Mouse (Mus musculus) neural tube, embryonic 10.5 days (tissue): ENCODE measurements around the gene Parl.
A peak's percentile ranks its signal among the peaks of the same experiment; 100 is the strongest.

ENCODE experiments used
- DNase-seq: peaks from one replicate; pipeline ENCODE4 v3.0.0-alpha.2; 2017; ENCODE audit warnings: low spot score; ENCODE audit errors: extremely low spot score

Parl gene

DNA sequence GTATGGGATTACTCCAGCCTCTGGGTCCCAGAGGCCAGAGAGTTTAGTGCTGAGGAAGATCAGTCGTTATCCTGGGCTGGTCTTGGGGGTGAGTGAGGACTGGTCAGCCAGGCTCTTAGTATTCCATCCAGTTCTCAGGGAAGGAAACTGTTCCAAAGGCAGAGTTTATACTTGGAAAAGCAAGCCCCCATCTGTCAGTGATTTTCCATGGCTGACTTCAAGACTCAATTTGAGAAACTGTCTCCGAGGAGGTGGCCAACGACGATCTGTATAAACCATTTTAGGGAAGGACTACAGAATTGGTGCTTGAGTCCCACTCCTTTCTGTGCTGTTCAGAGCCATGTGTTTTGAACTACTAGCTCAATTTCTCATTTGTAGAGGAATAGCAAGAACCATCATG is 63.5 kb downstream of the Parl start:
- DNase-seq: no peak

DNA sequence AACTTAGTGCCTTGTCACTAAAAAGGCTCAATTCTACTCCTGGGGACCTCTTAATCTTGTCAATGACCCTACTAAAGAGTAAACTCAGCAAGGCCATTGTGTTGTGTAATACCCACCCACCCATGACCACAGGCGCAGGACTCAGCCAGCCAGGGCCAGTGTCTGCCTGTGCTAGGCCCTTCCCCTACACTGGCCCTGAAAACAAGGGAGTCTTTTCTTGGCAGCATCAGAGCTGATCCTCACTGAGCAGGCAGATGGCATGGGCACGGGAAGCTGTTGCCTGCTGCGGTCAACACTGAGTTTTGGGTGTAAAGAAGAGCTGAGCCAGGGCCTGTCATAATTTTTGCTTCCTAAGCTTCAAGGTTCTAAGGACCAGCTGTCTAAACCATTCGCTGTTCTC is 64.8 kb downstream of the Parl start:
- DNase-seq: peak; percentile 14

DNA sequence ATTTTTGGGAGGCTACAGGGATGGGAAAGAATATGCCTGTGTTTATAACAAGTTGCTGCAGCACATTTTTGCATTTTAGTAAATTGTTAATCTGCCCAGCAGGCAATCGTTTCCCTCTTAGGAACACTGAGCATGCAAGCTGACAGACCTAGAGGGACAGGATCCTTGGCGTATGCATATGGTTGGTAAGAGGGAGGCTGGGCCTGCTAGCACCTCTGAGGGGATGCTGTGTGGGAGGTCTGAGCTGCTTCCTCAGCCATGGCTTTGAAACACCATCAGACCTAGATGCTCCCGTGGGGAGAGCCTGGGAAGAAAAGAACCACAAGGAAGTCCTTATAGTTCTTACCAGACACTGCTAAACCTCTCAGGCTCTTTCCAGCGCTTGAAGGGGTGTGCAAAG is 67.8 kb downstream of the Parl start:
- no peak for DNase-seq
